ENCODE assay signal across 8 mouse cellular contexts in the genomic region with DNA sequence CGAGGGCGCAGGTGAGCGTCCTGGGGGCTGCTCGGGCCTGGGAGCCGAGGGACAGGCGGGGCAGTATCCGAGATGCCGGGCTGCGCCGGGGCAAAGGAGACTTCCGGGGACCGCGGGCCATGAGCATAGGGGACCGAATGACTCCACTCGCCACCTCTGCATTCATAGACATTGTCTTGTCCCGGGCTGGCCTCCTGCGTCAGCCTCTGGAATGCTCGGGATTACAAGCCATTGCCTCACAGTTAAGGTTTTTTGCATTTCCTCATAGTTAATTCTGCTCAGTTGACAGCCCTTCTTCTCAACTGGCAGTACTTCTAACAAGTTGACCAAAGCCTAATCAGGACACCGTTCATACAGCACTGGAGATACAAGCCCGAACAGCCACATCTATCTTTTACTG. TPM values are rescaled to one million over a fixed set of nuclear protein-coding genes. Genes with fewer than 3 reads are reported as not detected.
DNase-seq lines count a peak whose midpoint lies in the region; ATAC-seq and TF ChIP-seq lines count a peak whose summit lies in the region.

No protein-coding gene starts in this region.

- peak overlapping the region; percentile 88 for H3K9ac ChIP-seq in heart, adult 2 months (ENCODE audit: low read depth, low read length)
- H3K9ac ChIP-seq in liver, embryonic 11.5 days (ENCODE audit: low read depth, low read length): peak overlapping the region; percentile 88

- no peak for TF ChIP-seq CTCF in heart, adult 2 months (IDR thresholded peaks at IDR 0.05)
- no peak for TF ChIP-seq CTCF in embryonic fibroblast, embryonic 13.5 days (IDR thresholded peaks at IDR 0.05; ENCODE audit: borderline replicate concordance, insufficient read depth, low read length)

- H3K4me1 ChIP-seq in heart, adult 2 months (ENCODE audit: control insufficient read depth, insufficient read depth, low read length): peaks cover 9% of the 10 kb centered on the region
- H3K4me1 ChIP-seq in embryonic fibroblast, embryonic 13.5 days (ENCODE audit: control insufficient read depth, insufficient read depth, low read length): peaks cover 3% of the 10 kb centered on the region; the same call in 1 of the 2 replicates
- H3K4me1 ChIP-seq in liver, embryonic 11.5 days (replicated peaks; ENCODE audit: control insufficient read depth, insufficient read depth, low read length): peaks cover 38% of the 10 kb centered on the region

- peak overlapping the region; percentile 99 for H3K27ac ChIP-seq in heart, adult 2 months
- peak overlapping the region; percentile 32 for H3K27ac ChIP-seq in embryonic fibroblast, embryonic 13.5 days (ENCODE audit: insufficient read depth, low read length)
- peak overlapping the region; percentile 78 for H3K27ac ChIP-seq in liver, embryonic 11.5 days (ENCODE audit: low read depth, low read length)

- H3K4me2 ChIP-seq in liver, embryonic 11.5 days: peak overlapping the region; percentile 96

- H3K36me3 ChIP-seq in heart, adult 2 months (ENCODE audit: control insufficient read depth, insufficient read depth, low read length): no peaks in the 10 kb centered on the region; the same call in 1 of the 2 replicates
- peaks cover 48% of the 10 kb centered on the region for H3K36me3 ChIP-seq in liver, embryonic 11.5 days (ENCODE audit: control insufficient read depth, insufficient read depth, low read length)

- no peak for ATAC-seq in liver, embryonic 11.5 days (replicated peaks; ENCODE audit: low FRiP score)

- H3K9me3 ChIP-seq in liver, embryonic 11.5 days (ENCODE audit: control insufficient read depth, low read length): no peaks in the 10 kb centered on the region

- TF ChIP-seq EP300 in heart, adult 2 months (IDR thresholded peaks at IDR 0.05; ENCODE audit: insufficient read depth, low read depth, low read length): no peak

- H3K4me3 ChIP-seq in heart, adult 2 months: peak overlapping the region; percentile 79
- peak overlapping the region; percentile 79 for H3K4me3 ChIP-seq in embryonic fibroblast, embryonic 13.5 days (ENCODE audit: insufficient read depth, low read length)
- H3K4me3 ChIP-seq in liver, embryonic 11.5 days (ENCODE audit: low read depth, low read length): peak overlapping the region; percentile 97

- no peaks in the 10 kb centered on the region for H3K27me3 ChIP-seq in heart, adult 2 months (ENCODE audit: control insufficient read depth, insufficient read depth, low read length)
- H3K27me3 ChIP-seq in liver, embryonic 11.5 days (replicated peaks; ENCODE audit: control insufficient read depth, insufficient read depth, low read length): no peaks in the 10 kb centered on the region

- no peak for DNase-seq in heart, adult 2 months
- DNase-seq in heart, postnatal 4 days: no peak
- DNase-seq in 3T3-L1 (ENCODE audit: low read depth, low spot score): peak; percentile 55
- DNase-seq in liver, embryonic 11.5 days (ENCODE audit: low spot score): no peak
- no peak for DNase-seq in B cell, adult 2 months
- no peak for DNase-seq in frontal cortex, postnatal 36 days (ENCODE audit: low spot score in 2 of 2)
- DNase-seq in thymus, postnatal 25 days: no peak

- intact Hi-C loops in heart, adult 2 months (cut with DNase I): loop anchor here (2.0 kb wide), 1 partner anchor 29 kb away; a partner anchor contains a TSS

- TF ChIP-seq POLR2A in heart, adult 2 months (IDR thresholded peaks at IDR 0.05; ENCODE audit: insufficient read depth, low read depth, low read length): no peak
- TF ChIP-seq POLR2A in embryonic fibroblast, embryonic 13.5 days (IDR thresholded peaks at IDR 0.05; ENCODE audit: low read depth, low read length): no peak

- no peaks in the 10 kb centered on the region; the same call in 1 of the 2 replicates for H3K79me2 ChIP-seq in heart, adult 2 months (replicated peaks; ENCODE audit: control insufficient read depth, insufficient read depth, low read length)

- WGBS in heart, adult 2 months: 2% methylated on average over 20 of the region's 20 CpGs
- WGBS in liver, embryonic 11.5 days: 3% methylated on average over 20 of the region's 20 CpGs

RNA-seq across cellular contexts. Expression of a gene that starts 0.5 kb away (rescaled TPM):
- 10 to 100 TPM; 16.1 to 18.0 TPM for total RNA-seq in heart, adult 2 months (2021)
- polyA plus RNA-seq in heart, adult 2 months (2012; rRNA removed): 15.4 and 18.0 TPM in 2 replicates
- total RNA-seq in heart, postnatal 4 days (2021): 10 to 100 TPM; 20.7 to 21.0 TPM
- polyA plus RNA-seq in embryonic fibroblast, embryonic 13.5 days (2011; ENCODE audit: insufficient read length, low read depth, missing spikeins): 20.0 and 20.1 TPM in 2 replicates
- polyA plus RNA-seq in liver, embryonic 11.5 days (2014; fragmentation: Nextera tagmentation; extraction: Ambion mirVana): 49.9 and 51.9 TPM in 2 replicates

RNA-seq across cellular contexts. Expression of a gene that starts 7.1 kb away (rescaled TPM):
- 1 to 10 TPM; 3.8 to 4.1 TPM for total RNA-seq in heart, adult 2 months (2021)
- polyA plus RNA-seq in heart, adult 2 months (2012; rRNA removed): 7.1 and 8.7 TPM in 2 replicates
- 1 to 10 TPM; 5.5 to 5.6 TPM for total RNA-seq in heart, postnatal 4 days (2021)
- polyA plus RNA-seq in embryonic fibroblast, embryonic 13.5 days (2011; ENCODE audit: insufficient read length, low read depth, missing spikeins): 5.7 and 7.4 TPM in 2 replicates
- 7.8 and 7.9 TPM in 2 replicates for polyA plus RNA-seq in liver, embryonic 11.5 days (2014; fragmentation: Nextera tagmentation; extraction: Ambion mirVana)

RNA-seq across cellular contexts. Expression of a gene that starts 21.6 kb away (rescaled TPM):
- 1 to 10 TPM; 5.5 to 6.4 TPM for total RNA-seq in heart, adult 2 months (2021)
- 4.7 and 4.8 TPM in 2 replicates for polyA plus RNA-seq in heart, adult 2 months (2012; rRNA removed)
- 1 to 10 TPM; 2.2 to 3.3 TPM for total RNA-seq in heart, postnatal 4 days (2021)
- 0.37 and 0.39 TPM in 2 replicates for polyA plus RNA-seq in embryonic fibroblast, embryonic 13.5 days (2011; ENCODE audit: insufficient read length, low read depth, missing spikeins)
- not detected in 2 replicates for polyA plus RNA-seq in liver, embryonic 11.5 days (2014; fragmentation: Nextera tagmentation; extraction: Ambion mirVana)

RNA-seq across cellular contexts. Expression of a gene that starts 28.7 kb away (rescaled TPM):
- 10 to 100 TPM; 27.0 to 28.0 TPM for total RNA-seq in heart, adult 2 months (2021)
- 37.5 and 44.2 TPM in 2 replicates for polyA plus RNA-seq in heart, adult 2 months (2012; rRNA removed)
- total RNA-seq in heart, postnatal 4 days (2021): 10 to 100 TPM; 52.0 to 55.4 TPM
- polyA plus RNA-seq in embryonic fibroblast, embryonic 13.5 days (2011; ENCODE audit: insufficient read length, low read depth, missing spikeins): 40.1 and 43.0 TPM in 2 replicates
- 40.0 and 42.5 TPM in 2 replicates for polyA plus RNA-seq in liver, embryonic 11.5 days (2014; fragmentation: Nextera tagmentation; extraction: Ambion mirVana)

RNA-seq across cellular contexts. Expression of a gene that starts 28.8 kb away (rescaled TPM):
- total RNA-seq in heart, adult 2 months (2021): 10 to 100 TPM; 55.6 to 58.1 TPM
- 44.3 and 54.9 TPM in 2 replicates for polyA plus RNA-seq in heart, adult 2 months (2012; rRNA removed)
- total RNA-seq in heart, postnatal 4 days (2021): 100 to 1,000 TPM; 107 to 113 TPM
- polyA plus RNA-seq in embryonic fibroblast, embryonic 13.5 days (2011; ENCODE audit: insufficient read length, low read depth, missing spikeins): 75.2 and 81.8 TPM in 2 replicates
- polyA plus RNA-seq in liver, embryonic 11.5 days (2014; fragmentation: Nextera tagmentation; extraction: Ambion mirVana): 68.6 and 69.2 TPM in 2 replicates

Comparison
In these comparisons a context has a peak if more than half of its experiments do, and no peak if none do; other contexts are left out.
1. H3K27ac ChIP-seq: peak in every context shown above with its lines; median percentile 99 in heart, adult 2 months; 78 in liver, embryonic 11.5 days; 32 in embryonic fibroblast, embryonic 13.5 days.